ENCODE assay signal across 8 mouse cellular contexts in genomic region chr12:24706764-24707479, GRCm38 (mm10). TPM values are rescaled to one million over a fixed set of nuclear protein-coding genes. Genes with fewer than 3 reads are reported as not detected.
DNase-seq lines count a peak whose midpoint lies in the region; ATAC-seq lines count a peak whose summit lies in the region.

No protein-coding gene starts in this region.

- H3K27me3 ChIP-seq in embryonic facial prominence, embryonic 14.5 days (replicated peaks; ENCODE audit: control insufficient read depth, insufficient read depth, low read length), result no peaks in the 10 kb centered on the region
- no peaks in the 10 kb centered on the region for H3K27me3 ChIP-seq in intestine, embryonic 16.5 days (replicated peaks; ENCODE audit: control insufficient read depth, insufficient read depth, low read length)
- H3K27me3 ChIP-seq in stomach, embryonic 14.5 days (ENCODE audit: control insufficient read depth, insufficient read depth, low read length), result no peaks in the 10 kb centered on the region

- H3K9ac ChIP-seq in embryonic facial prominence, embryonic 14.5 days (ENCODE audit: low read depth, low read length), result peak overlapping the region; percentile 83
- H3K9ac ChIP-seq in intestine, embryonic 16.5 days (ENCODE audit: low read depth, low read length), result peak overlapping the region; percentile 83
- peak overlapping the region; percentile 78; the same call in 1 of the 2 replicates for H3K9ac ChIP-seq in stomach, embryonic 14.5 days (replicated peaks; ENCODE audit: low read depth, low read length)

- peak overlapping the region; percentile 93 for H3K4me3 ChIP-seq in embryonic facial prominence, embryonic 14.5 days (ENCODE audit: low read depth, low read length)
- peak overlapping the region; percentile 92 for H3K4me3 ChIP-seq in intestine, embryonic 16.5 days (ENCODE audit: low read length)
- peak overlapping the region; percentile 52 for H3K4me3 ChIP-seq in macrophage (ENCODE audit: inconsistent target)
- H3K4me3 ChIP-seq in stomach, embryonic 14.5 days (ENCODE audit: low read depth, low read length), result peak overlapping the region; percentile 77

- H3K79me2 ChIP-seq in macrophage (ENCODE audit: inconsistent target), result peaks cover 8% of the 10 kb centered on the region

- no peak overlapping the region for H3K27ac ChIP-seq in embryonic facial prominence, embryonic 14.5 days (replicated peaks; ENCODE audit: low read depth, low read length)
- H3K27ac ChIP-seq in intestine, embryonic 16.5 days (ENCODE audit: low read length), result peak overlapping the region; percentile 9
- H3K27ac ChIP-seq in macrophage, result peak overlapping the region; percentile 39
- H3K27ac ChIP-seq in stomach, embryonic 14.5 days (ENCODE audit: low read length), result no peak overlapping the region

- H3K9me3 ChIP-seq in embryonic facial prominence, embryonic 14.5 days (ENCODE audit: control insufficient read depth, low read length), result no peaks in the 10 kb centered on the region
- no peaks in the 10 kb centered on the region for H3K9me3 ChIP-seq in intestine, embryonic 16.5 days (ENCODE audit: control insufficient read depth, low read length)
- H3K9me3 ChIP-seq in stomach, embryonic 14.5 days (ENCODE audit: control insufficient read depth, low read depth, low read length), result no peaks in the 10 kb centered on the region

- H3K4me2 ChIP-seq in embryonic facial prominence, embryonic 14.5 days (ENCODE audit: low read depth, low read length), result peak overlapping the region; percentile 77
- peak overlapping the region; percentile 85 for H3K4me2 ChIP-seq in intestine, embryonic 16.5 days (ENCODE audit: low read depth, low read length)
- peak overlapping the region; percentile 75 for H3K4me2 ChIP-seq in stomach, embryonic 14.5 days (replicated peaks; ENCODE audit: low read depth, low read length)

- peaks cover 12% of the 10 kb centered on the region for H3K4me1 ChIP-seq in embryonic facial prominence, embryonic 14.5 days (ENCODE audit: control insufficient read depth, insufficient read depth, low read length)
- H3K4me1 ChIP-seq in intestine, embryonic 16.5 days (ENCODE audit: control insufficient read depth, insufficient read depth, low read length), result peaks cover 27% of the 10 kb centered on the region
- peaks cover 24% of the 10 kb centered on the region; the same call in 1 of the 2 replicates for H3K4me1 ChIP-seq in stomach, embryonic 14.5 days (ENCODE audit: control insufficient read depth, insufficient read depth, low read length)

- H3K36me3 ChIP-seq in embryonic facial prominence, embryonic 14.5 days (ENCODE audit: control insufficient read depth, insufficient read depth, low read length), result peaks cover 14% of the 10 kb centered on the region
- H3K36me3 ChIP-seq in intestine, embryonic 16.5 days (ENCODE audit: control insufficient read depth, insufficient read depth, low read length), result no peaks in the 10 kb centered on the region; the same call in 1 of the 2 replicates
- H3K36me3 ChIP-seq in macrophage (ENCODE audit: inconsistent target), result no peaks in the 10 kb centered on the region
- peaks cover 10% of the 10 kb centered on the region for H3K36me3 ChIP-seq in stomach, embryonic 14.5 days (ENCODE audit: control insufficient read depth, insufficient read depth, low read length)

- no peak for ATAC-seq in embryonic facial prominence, embryonic 14.5 days (ENCODE audit: low read depth)
- ATAC-seq in intestine, embryonic 16.5 days, result peak; percentile 30
- peak; percentile 39; the same call in 1 of the 2 replicates for ATAC-seq in stomach, embryonic 14.5 days (ENCODE audit: insufficient number of reproducible peaks, insufficient read depth, low FRiP score, low read depth)

- DNase-seq in urinary bladder, postnatal 14 days (ENCODE audit: low spot score), result peak; percentile 42
- no peak for DNase-seq in urinary bladder, postnatal 25 days (ENCODE audit: low spot score)
- DNase-seq in embryonic facial prominence, embryonic 14.5 days (ENCODE audit: low spot score), result peak; percentile 76
- DNase-seq in layer of hippocampus, adult 18-20 months (ENCODE audit: low spot score in 2 of 2), result no peak
- no peak for DNase-seq in natural killer cell, adult 2 months (ENCODE audit: low spot score in 2 of 2)

- WGBS in embryonic facial prominence, embryonic 14.5 days, result 2% methylated on average over 27 of the region's 27 CpGs
- 2% methylated on average over 27 of the region's 27 CpGs for WGBS in intestine, embryonic 16.5 days
- 5% methylated on average over 27 of the region's 27 CpGs for WGBS in macrophage (ENCODE audit: missing documents)
- 1% methylated on average over 27 of the region's 27 CpGs for WGBS in stomach, embryonic 14.5 days

RNA-seq across cellular contexts. Expression of gene Rrm2, which starts 1.1 kb away (rescaled TPM):
- polyA plus RNA-seq in embryonic facial prominence, embryonic 14.5 days (2014; fragmentation: Nextera tagmentation; extraction: Ambion mirVana), result 120 and 138 TPM in 2 replicates
- polyA plus RNA-seq in intestine, embryonic 16.5 days (2015; fragmentation: Nextera tagmentation; extraction: Ambion mirVana), result 122 and 147 TPM in 2 replicates
- total RNA-seq in macrophage (2018; cell fraction: chromatin; rRNA removed), result 10 to 100 TPM in 2 of 26 experiments, 1 to 10 TPM in 18, under 1 TPM in 4, not detected in 2; 0.38 to 14.6 (median 3.1) TPM
- total RNA-seq in macrophage (2018; cell fraction: cytosol; rRNA removed), result 1 to 10 TPM; 2.1 to 9.9 (median 4.3) TPM
- total RNA-seq in macrophage (2018; cell fraction: nucleus; rRNA removed), result 10 to 100 TPM in 1 of 26 experiments, 1 to 10 TPM in 22, under 1 TPM in 3; 0.59 to 57.8 (median 1.9) TPM
- polyA plus RNA-seq in macrophage (2018), result 1.3 to 36.1 TPM (median 10.5 TPM) in 3 replicates
- polyA plus RNA-seq in stomach, embryonic 14.5 days (2014; fragmentation: Nextera tagmentation; extraction: Ambion mirVana), result 131 and 132 TPM in 2 replicates
- 1 to 10 TPM in 1 of 2 experiments, under 1 TPM in 1; 0.71 to 1.5 TPM for total RNA-seq in layer of hippocampus, adult 18-20 months (2021)

RNA-seq across cellular contexts. Expression of gene Cys1, which starts 25.3 kb away (rescaled TPM):
- polyA plus RNA-seq in embryonic facial prominence, embryonic 14.5 days (2014; fragmentation: Nextera tagmentation; extraction: Ambion mirVana), result 6.1 and 7.1 TPM in 2 replicates
- 1.4 and 2.1 TPM in 2 replicates for polyA plus RNA-seq in intestine, embryonic 16.5 days (2015; fragmentation: Nextera tagmentation; extraction: Ambion mirVana)
- 1 to 10 TPM in 1 of 26 experiments, not detected in 25; 1.1 TPM for total RNA-seq in macrophage (2018; cell fraction: chromatin; rRNA removed)
- total RNA-seq in macrophage (2018; cell fraction: cytosol; rRNA removed), result not detected
- not detected for total RNA-seq in macrophage (2018; cell fraction: nucleus; rRNA removed)
- not detected in 3 replicates for polyA plus RNA-seq in macrophage (2018)
- 2.6 and 3.4 TPM in 2 replicates for polyA plus RNA-seq in stomach, embryonic 14.5 days (2014; fragmentation: Nextera tagmentation; extraction: Ambion mirVana)
- total RNA-seq in layer of hippocampus, adult 18-20 months (2021), result 10 to 100 TPM; 30.2 to 35.4 TPM

RNA-seq across cellular contexts. Expression of gene Klf11, which starts 55.8 kb away (rescaled TPM):
- polyA plus RNA-seq in embryonic facial prominence, embryonic 14.5 days (2014; fragmentation: Nextera tagmentation; extraction: Ambion mirVana), result 12.1 and 16.3 TPM in 2 replicates
- 8.1 and 10.0 TPM in 2 replicates for polyA plus RNA-seq in intestine, embryonic 16.5 days (2015; fragmentation: Nextera tagmentation; extraction: Ambion mirVana)
- total RNA-seq in macrophage (2018; cell fraction: chromatin; rRNA removed), result 1 to 10 TPM in 19 of 26 experiments, under 1 TPM in 7; 0.46 to 4.9 (median 1.4) TPM
- total RNA-seq in macrophage (2018; cell fraction: cytosol; rRNA removed), result 1 to 10 TPM in 23 of 26 experiments, under 1 TPM in 3; 0.91 to 7.4 (median 1.8) TPM
- 1 to 10 TPM in 25 of 26 experiments, under 1 TPM in 1; 0.94 to 7.8 (median 1.8) TPM for total RNA-seq in macrophage (2018; cell fraction: nucleus; rRNA removed)
- 2.1 to 3.6 TPM (median 3.3 TPM) in 3 replicates for polyA plus RNA-seq in macrophage (2018)
- polyA plus RNA-seq in stomach, embryonic 14.5 days (2014; fragmentation: Nextera tagmentation; extraction: Ambion mirVana), result 14.3 and 14.7 TPM in 2 replicates
- 1 to 10 TPM; 2.9 to 4.6 TPM for total RNA-seq in layer of hippocampus, adult 18-20 months (2021)

Comparison
In these comparisons a context has a peak if more than half of its experiments do, and no peak if none do; other contexts are left out.
1. DNase-seq: peak in urinary bladder, postnatal 14 days (single experiment) and embryonic facial prominence, embryonic 14.5 days (single experiment); none in urinary bladder, postnatal 25 days (single experiment), layer of hippocampus, adult 18-20 months (0 of 2) and natural killer cell, adult 2 months (0 of 2).
2. H3K27ac ChIP-seq: peak in intestine, embryonic 16.5 days (single experiment) and macrophage (single experiment); none in embryonic facial prominence, embryonic 14.5 days (single experiment) and stomach, embryonic 14.5 days (single experiment).
3. Peak in every context shown above with its lines, with median percentiles within 50 percentile points of each other: H3K4me2 ChIP-seq, H3K4me3 ChIP-seq and H3K9ac ChIP-seq.